Mouse (Mus musculus): ENCODE measurements at regions not wholly inside any gene's neighbourhood (a gene's known extent, or its start where the extent isn't known, plus 50 kb on each side); places are given as distances from the start of the nearest gene placed in this dataset.
A peak's percentile ranks its signal among the peaks of the same experiment; 100 is the strongest.

DNA sequence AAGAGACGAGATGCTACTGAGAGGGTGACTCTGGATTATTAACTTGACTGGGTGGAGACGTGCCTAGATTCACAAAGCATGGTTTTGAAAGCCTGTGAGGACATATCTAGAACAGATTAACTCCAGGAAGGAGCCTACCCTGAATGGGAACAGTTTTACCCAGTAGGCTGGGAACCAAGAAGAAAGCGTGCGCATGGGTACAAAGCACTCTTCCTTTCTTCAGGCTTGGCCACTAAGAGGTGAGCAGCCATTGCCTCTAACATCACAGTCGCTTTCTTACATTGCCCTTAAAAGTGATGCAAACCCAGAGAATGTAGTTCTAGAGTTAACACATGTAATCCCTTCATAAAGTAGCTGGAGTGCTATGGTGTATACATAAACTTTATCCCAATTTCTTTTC lies 414.0 kb downstream of the Efna5 start:
- intact Hi-C loops (cut with DNase I): no loop called here
- DNase-seq: no peak
- H3K79me2 ChIP-seq (replicated peaks; ENCODE audit: control insufficient read depth, insufficient read depth, low read length): no peaks in the 10 kb centered on the region
- TF ChIP-seq CTCF (IDR thresholded peaks at IDR 0.05) (no peak), EP300 (IDR thresholded peaks at IDR 0.05; ENCODE audit: insufficient read depth, low read depth, low read length) (no peak), POLR2A (IDR thresholded peaks at IDR 0.05; ENCODE audit: insufficient read depth, low read depth, low read length) (no peak)
- H3K4me3 ChIP-seq: no peak overlapping the region
- WGBS: 87% methylated on average over 5 of the region's 5 CpGs
- H3K4me1 ChIP-seq (ENCODE audit: control insufficient read depth, insufficient read depth, low read length): no peaks in the 10 kb centered on the region
- no peaks in the 10 kb centered on the region for H3K36me3 ChIP-seq (ENCODE audit: control insufficient read depth, insufficient read depth, low read length)
- H3K27ac ChIP-seq: no peak overlapping the region
- no peaks in the 10 kb centered on the region for H3K27me3 ChIP-seq (ENCODE audit: control insufficient read depth, insufficient read depth, low read length)
- no peak overlapping the region for H3K9ac ChIP-seq (ENCODE audit: low read depth, low read length)

DNA sequence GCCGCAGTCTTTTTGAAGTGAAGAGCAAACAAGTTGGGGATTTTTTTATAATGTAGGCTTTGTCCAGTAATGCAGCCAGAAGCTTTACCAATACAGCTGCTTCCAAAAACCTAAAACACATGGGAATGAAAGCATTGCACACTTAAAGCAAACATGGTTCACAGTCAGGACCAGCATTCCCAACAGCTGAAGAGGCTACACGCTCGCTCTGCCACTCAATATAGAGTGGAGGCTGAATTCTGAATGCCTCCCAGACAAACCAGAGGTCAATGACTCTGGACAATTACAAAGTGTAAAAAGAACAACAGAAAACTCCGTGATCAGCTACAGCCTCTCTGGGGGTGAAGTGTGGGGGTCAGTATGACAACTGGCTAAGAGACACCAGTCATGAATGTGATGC lies 416.1 kb downstream of the Efna5 start:
- Histone ChIP-seq H3K27ac (no peak overlapping the region), H3K36me3 (ENCODE audit: control insufficient read depth, insufficient read depth, low read length) (no peaks in the 10 kb centered on the region), H3K9ac (ENCODE audit: low read depth, low read length) (no peak overlapping the region), H3K4me1 (ENCODE audit: control insufficient read depth, insufficient read depth, low read length) (no peaks in the 10 kb centered on the region), H3K27me3 (ENCODE audit: control insufficient read depth, insufficient read depth, low read length) (no peaks in the 10 kb centered on the region), H3K4me3 (no peak overlapping the region), H3K79me2 (replicated peaks; ENCODE audit: control insufficient read depth, insufficient read depth, low read length) (no peaks in the 10 kb centered on the region)
- TF ChIP-seq EP300 (IDR thresholded peaks at IDR 0.05; ENCODE audit: insufficient read depth, low read depth, low read length) (no peak), CTCF (IDR thresholded peaks at IDR 0.05) (no peak), POLR2A (IDR thresholded peaks at IDR 0.05; ENCODE audit: insufficient read depth, low read depth, low read length) (no peak)
- 86% methylated on average over 4 of the region's 4 CpGs for WGBS
- DNase-seq: no peak
- intact Hi-C loops (cut with DNase I): no loop called here

DNA sequence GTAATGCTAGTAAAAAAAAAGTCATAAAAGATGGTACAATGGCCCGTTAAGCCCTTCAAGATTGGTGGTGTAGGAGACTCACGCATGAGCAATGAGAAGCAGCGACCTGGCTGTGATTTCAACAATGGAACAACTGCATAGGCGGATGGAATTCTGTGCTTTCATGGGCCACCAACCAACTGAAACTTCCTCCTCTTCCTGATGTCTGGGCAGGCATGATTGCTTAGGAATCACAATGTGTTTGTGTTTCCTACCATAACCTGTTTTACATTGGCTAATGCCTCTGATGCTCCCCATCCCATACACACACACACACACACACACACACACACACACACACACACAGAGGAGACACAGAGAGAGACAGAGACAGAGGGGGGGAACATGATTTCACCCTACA lies 416.9 kb downstream of the Efna5 start:
- peak in 1 of 2 experiments; percentile 6 for DNase-seq
- 74% methylated on average over 4 of the region's 4 CpGs for WGBS
- Histone ChIP-seq H3K4me3 (no peak overlapping the region), H3K36me3 (ENCODE audit: control insufficient read depth, insufficient read depth, low read length) (no peaks in the 10 kb centered on the region), H3K4me1 (ENCODE audit: control insufficient read depth, insufficient read depth, low read length) (no peaks in the 10 kb centered on the region), H3K27ac (no peak overlapping the region), H3K27me3 (ENCODE audit: control insufficient read depth, insufficient read depth, low read length) (no peaks in the 10 kb centered on the region), H3K9ac (ENCODE audit: low read depth, low read length) (no peak overlapping the region), H3K79me2 (replicated peaks; ENCODE audit: control insufficient read depth, insufficient read depth, low read length) (no peaks in the 10 kb centered on the region)
- intact Hi-C loops (cut with DNase I): no loop called here
- TF ChIP-seq CTCF (IDR thresholded peaks at IDR 0.05): no peak
- TF ChIP-seq EP300 (IDR thresholded peaks at IDR 0.05; ENCODE audit: insufficient read depth, low read depth, low read length): no peak
- no peak for TF ChIP-seq POLR2A (IDR thresholded peaks at IDR 0.05; ENCODE audit: insufficient read depth, low read depth, low read length)

DNA sequence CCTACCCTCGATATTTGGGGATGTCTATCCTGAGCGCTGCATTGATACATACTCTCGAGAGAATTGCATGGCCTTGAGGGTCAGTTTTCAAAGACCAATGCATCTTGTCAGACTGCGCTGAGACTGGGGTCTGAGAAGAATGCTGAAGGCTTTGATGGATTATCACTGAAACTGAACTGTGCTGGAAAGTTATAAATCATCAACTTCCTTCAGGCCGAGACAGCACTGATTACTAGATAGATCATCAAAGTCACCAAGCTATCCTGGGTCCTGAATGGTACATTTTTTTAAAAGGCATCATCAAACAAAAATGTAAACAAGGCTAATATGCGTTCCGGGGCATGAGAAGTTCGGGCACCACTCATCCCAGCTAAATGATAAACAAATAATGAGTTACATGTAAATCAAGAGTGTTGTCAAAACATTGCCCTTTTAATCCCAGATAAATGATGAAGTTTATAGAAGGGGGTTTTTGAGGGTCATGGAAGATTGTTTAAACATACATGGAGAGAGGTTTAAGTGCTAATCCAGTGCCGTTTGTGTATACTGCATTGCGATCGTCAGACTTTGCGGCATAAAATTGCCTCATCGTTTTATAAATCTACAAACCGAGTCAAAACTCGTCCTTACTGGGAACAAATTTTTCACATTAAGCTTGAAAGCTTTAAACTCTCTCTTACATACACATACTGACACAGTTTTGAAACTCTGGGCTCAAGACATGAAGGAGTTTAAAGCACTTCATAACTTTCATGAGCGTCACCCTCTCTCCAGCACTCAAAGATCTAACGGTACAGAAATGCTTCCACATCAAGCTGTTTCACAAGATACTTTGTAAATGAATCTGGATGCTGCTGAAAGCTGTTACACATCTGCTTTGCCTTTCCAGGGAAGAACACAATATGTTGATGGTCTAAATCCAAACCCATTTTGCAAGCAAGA lies 419.5 kb downstream of the Efna5 start:
- no peak overlapping the region for H3K4me3 ChIP-seq
- no peaks in the 10 kb centered on the region for H3K4me1 ChIP-seq (ENCODE audit: control insufficient read depth, insufficient read depth, low read length)
- no peak for TF ChIP-seq POLR2A (IDR thresholded peaks at IDR 0.05; ENCODE audit: insufficient read depth, low read depth, low read length)
- H3K36me3 ChIP-seq (ENCODE audit: control insufficient read depth, insufficient read depth, low read length): no peaks in the 10 kb centered on the region
- no peaks in the 10 kb centered on the region for H3K27me3 ChIP-seq (ENCODE audit: control insufficient read depth, insufficient read depth, low read length)
- H3K79me2 ChIP-seq (replicated peaks; ENCODE audit: control insufficient read depth, insufficient read depth, low read length): no peaks in the 10 kb centered on the region
- 84% methylated on average over 17 of the region's 17 CpGs for WGBS
- H3K27ac ChIP-seq: no peak overlapping the region
- no peak overlapping the region for H3K9ac ChIP-seq (ENCODE audit: low read depth, low read length)
- intact Hi-C loops (cut with DNase I): no loop called here
- DNase-seq: no peak

DNA sequence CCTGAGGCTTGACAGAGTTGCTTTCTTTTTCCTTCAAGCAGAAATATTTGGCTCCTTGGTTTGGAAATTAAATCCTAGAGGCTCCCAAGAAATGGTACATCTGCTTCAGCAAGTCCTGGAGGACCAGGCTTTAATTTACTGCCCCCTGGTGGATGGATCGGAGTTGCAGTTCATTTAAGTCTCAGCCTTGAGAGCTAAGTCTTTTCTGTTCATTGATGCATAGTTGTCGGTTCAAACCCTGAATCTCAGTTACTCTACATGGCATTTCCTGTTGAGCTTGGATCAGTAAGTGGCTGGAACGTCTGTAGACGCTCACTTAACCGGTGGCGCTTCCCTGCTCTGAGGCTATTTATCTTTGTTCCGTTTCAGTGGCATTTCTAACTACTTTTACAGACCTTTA lies 422.2 kb downstream of the Efna5 start:
- intact Hi-C loops (cut with DNase I): no loop called here
- Histone ChIP-seq H3K9ac (ENCODE audit: low read depth, low read length) (no peak overlapping the region), H3K79me2 (replicated peaks; ENCODE audit: control insufficient read depth, insufficient read depth, low read length) (no peaks in the 10 kb centered on the region), H3K27ac (no peak overlapping the region), H3K4me3 (no peak overlapping the region), H3K27me3 (ENCODE audit: control insufficient read depth, insufficient read depth, low read length) (no peaks in the 10 kb centered on the region), H3K4me1 (ENCODE audit: control insufficient read depth, insufficient read depth, low read length) (no peaks in the 10 kb centered on the region), H3K36me3 (ENCODE audit: control insufficient read depth, insufficient read depth, low read length) (no peaks in the 10 kb centered on the region)
- 51% methylated on average over 7 of the region's 7 CpGs for WGBS
- peak; percentile 41 to 51 for DNase-seq
- TF ChIP-seq POLR2A (IDR thresholded peaks at IDR 0.05; ENCODE audit: insufficient read depth, low read depth, low read length): no peak
- TF ChIP-seq CTCF (IDR thresholded peaks at IDR 0.05): peak; percentile 77
- no peak for TF ChIP-seq EP300 (IDR thresholded peaks at IDR 0.05; ENCODE audit: insufficient read depth, low read depth, low read length)

DNA sequence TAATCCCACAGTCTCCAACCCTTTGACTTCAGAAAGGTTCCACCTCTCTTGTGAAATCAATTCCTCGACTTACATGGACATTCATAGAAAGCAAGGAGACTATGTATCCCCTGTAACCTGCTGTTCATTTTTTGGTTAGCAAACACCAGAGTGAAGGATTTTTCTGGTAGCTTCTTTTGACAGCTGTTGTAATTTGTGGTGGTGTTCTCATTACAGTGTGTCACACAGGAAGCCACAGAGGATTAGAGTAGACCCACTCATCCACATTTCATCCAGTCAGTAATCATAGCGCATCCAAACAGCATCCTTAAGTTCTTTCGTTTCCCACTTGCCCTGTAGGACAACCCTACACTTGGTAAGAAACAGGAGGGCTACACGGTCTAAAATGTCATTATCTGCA lies 443.1 kb downstream of the Efna5 start:
- 82% methylated on average over 4 of the region's 4 CpGs for WGBS
- TF ChIP-seq CTCF (IDR thresholded peaks at IDR 0.05) (no peak), EP300 (IDR thresholded peaks at IDR 0.05; ENCODE audit: insufficient read depth, low read depth, low read length) (no peak), POLR2A (IDR thresholded peaks at IDR 0.05; ENCODE audit: insufficient read depth, low read depth, low read length) (no peak)
- Histone ChIP-seq H3K4me3 (no peak overlapping the region), H3K9ac (ENCODE audit: low read depth, low read length) (no peak overlapping the region), H3K4me1 (ENCODE audit: control insufficient read depth, insufficient read depth, low read length) (no peaks in the 10 kb centered on the region), H3K27ac (no peak overlapping the region), H3K79me2 (replicated peaks; ENCODE audit: control insufficient read depth, insufficient read depth, low read length) (no peaks in the 10 kb centered on the region), H3K27me3 (ENCODE audit: control insufficient read depth, insufficient read depth, low read length) (no peaks in the 10 kb centered on the region), H3K36me3 (ENCODE audit: control insufficient read depth, insufficient read depth, low read length) (no peaks in the 10 kb centered on the region)
- no peak for DNase-seq
- intact Hi-C loops (cut with DNase I): no loop called here

All from heart, adult 2 months (tissue).